Mouse (Mus musculus) cerebellum, adult 9-11 months (tissue): ENCODE results near the gene Dock11.

Source experiments
- DNase-seq: peaks from one replicate; pipeline ENCODE4 v3.0.0; 2022

The Dock11 gene

GRCm38 (mm10) chrX:35951945-35952344, 63.3 kb downstream of the Dock11 start:
- no peak for DNase-seq

- no peak for DNase-seq
Measured at GRCm38 (mm10) chrX:35952521-35953095, 64.0 kb downstream of the Dock11 start.

GRCm38 (mm10) chrX:35956236-35956635, 67.6 kb downstream of the Dock11 start:
- DNase-seq: no peak

GRCm38 (mm10) chrX:35963087-35963486, 74.5 kb downstream of the Dock11 start:
- no peak for DNase-seq

GRCm38 (mm10) chrX:35969276-35969675, 80.6 kb downstream of the Dock11 start:
- DNase-seq: no peak

- no peak for DNase-seq
Measured at GRCm38 (mm10) chrX:35976657-35977056, 88.0 kb downstream of the Dock11 start.

GRCm38 (mm10) chrX:35987981-35988380, 99.3 kb downstream of the Dock11 start:
- no peak for DNase-seq

GRCm38 (mm10) chrX:35990508-35991095, 102.0 kb downstream of the Dock11 start:
- DNase-seq: peak; percentile 6

- no peak for DNase-seq
Measured at GRCm38 (mm10) chrX:35994226-35994625, 105.6 kb downstream of the Dock11 start.

GRCm38 (mm10) chrX:35997004-35997403, 108.4 kb downstream of the Dock11 start:
- peak; percentile 6 for DNase-seq

- no peak for DNase-seq
Measured at GRCm38 (mm10) chrX:35997793-35998419, 109.3 kb downstream of the Dock11 start.

- DNase-seq: no peak
Measured at GRCm38 (mm10) chrX:36025651-36026050, 137.0 kb downstream of the Dock11 start.

- no peak for DNase-seq
Measured at GRCm38 (mm10) chrX:36031113-36031512, 142.5 kb downstream of the Dock11 start.

GRCm38 (mm10) chrX:36034045-36034444, 145.4 kb downstream of the Dock11 start:
- DNase-seq: no peak

GRCm38 (mm10) chrX:36045731-36046130, 157.1 kb downstream of the Dock11 start:
- DNase-seq: no peak

- DNase-seq: no peak
Measured at GRCm38 (mm10) chrX:36047451-36047850, 158.8 kb downstream of the Dock11 start.

- no peak for DNase-seq
Measured at GRCm38 (mm10) chrX:36050312-36050711, 161.7 kb downstream of the Dock11 start.

- DNase-seq: no peak
Measured at GRCm38 (mm10) chrX:36073997-36074396, 185.4 kb downstream of the Dock11 start.

GRCm38 (mm10) chrX:36077164-36077563, 188.5 kb downstream of the Dock11 start:
- DNase-seq: no peak

- DNase-seq: no peak
Measured at GRCm38 (mm10) chrX:36082917-36083316, 194.3 kb downstream of the Dock11 start.

- DNase-seq: no peak
Measured at GRCm38 (mm10) chrX:36088464-36089256, 200.0 kb downstream of the Dock11 start.

- no peak for DNase-seq
Measured at GRCm38 (mm10) chrX:36100883-36101282, 212.3 kb downstream of the Dock11 start.

- no peak for DNase-seq
Measured at GRCm38 (mm10) chrX:36101318-36101717, 212.7 kb downstream of the Dock11 start.

GRCm38 (mm10) chrX:36108601-36109000, 220.0 kb downstream of the Dock11 start:
- no peak for DNase-seq
